Mouse (Mus musculus) NIH3T3 (cell line): ENCODE data around the gene Dnajc28.
"Not testable (repeated sequence)": the region's sequence is repeated elsewhere in the genome, so short reads cannot be mapped to it uniquely, and the experiment has no call there.

Source experiments
- DNase-seq: peaks from one replicate; pipeline ENCODE4 v3.0.0-alpha.2; 2012; ENCODE audit warnings: low read depth

The Dnajc28 gene

GRCm38 (mm10) chr16:91618511-91619501 lies at the start of gene Dnajc28:
Dnajc28 (minus strand) TSS chr16:91619026.
- DNase-seq = peak; percentile 74

GRCm38 (mm10) chr16:91663795-91664194 lies 45.0 kb upstream of the Dnajc28 start:
- DNase-seq = no peak

- DNase-seq = no peak
Observed at GRCm38 (mm10) chr16:91662336-91662735, 43.5 kb upstream of the Dnajc28 start.

GRCm38 (mm10) chr16:91661397-91661796 lies 42.6 kb upstream of the Dnajc28 start:
- no peak for DNase-seq

- no peak for DNase-seq
Observed at GRCm38 (mm10) chr16:91659798-91660197, 41.0 kb upstream of the Dnajc28 start.

GRCm38 (mm10) chr16:91658471-91658870 lies 39.6 kb upstream of the Dnajc28 start:
- no peak for DNase-seq

- no peak for DNase-seq
Observed at GRCm38 (mm10) chr16:91657285-91657684, 38.5 kb upstream of the Dnajc28 start.

- no peak for DNase-seq
Observed at GRCm38 (mm10) chr16:91655285-91655684, 36.5 kb upstream of the Dnajc28 start.

- DNase-seq = no peak
Observed at GRCm38 (mm10) chr16:91652191-91652590, 33.4 kb upstream of the Dnajc28 start.

- no peak for DNase-seq
Observed at GRCm38 (mm10) chr16:91649781-91650180, 31.0 kb upstream of the Dnajc28 start.

GRCm38 (mm10) chr16:91649246-91649645 lies 30.4 kb upstream of the Dnajc28 start:
- no peak for DNase-seq

GRCm38 (mm10) chr16:91648220-91648550 lies 29.4 kb upstream of the Dnajc28 start:
- peak; percentile 82 for DNase-seq

GRCm38 (mm10) chr16:91647461-91648219 lies 28.8 kb upstream of the Dnajc28 start, which contains the start of gene Son:
Son (plus strand) TSS chr16:91647506.
- DNase-seq = peak; percentile 96

- peak; percentile 91 for DNase-seq
Observed at GRCm38 (mm10) chr16:91646681-91647419, 28.0 kb upstream of the Dnajc28 start, which contains the start of gene Gart. Gart (minus strand) TSS chr16:91646952.

- peak; percentile 65 for DNase-seq
Observed at GRCm38 (mm10) chr16:91645995-91646602, 27.3 kb upstream of the Dnajc28 start.

- DNase-seq = not testable (repeated sequence)
Observed at GRCm38 (mm10) chr16:91645420-91645819, 26.6 kb upstream of the Dnajc28 start.

- DNase-seq = no peak
Observed at GRCm38 (mm10) chr16:91644901-91645300, 26.1 kb upstream of the Dnajc28 start.

GRCm38 (mm10) chr16:91640171-91640570 lies 21.3 kb upstream of the Dnajc28 start:
- no peak for DNase-seq

- no peak for DNase-seq
Observed at GRCm38 (mm10) chr16:91639636-91640035, 20.8 kb upstream of the Dnajc28 start.

GRCm38 (mm10) chr16:91639161-91639560 lies 20.3 kb upstream of the Dnajc28 start:
- DNase-seq = no peak

GRCm38 (mm10) chr16:91633641-91634040 lies 14.8 kb upstream of the Dnajc28 start:
- no peak for DNase-seq

- no peak for DNase-seq
Observed at GRCm38 (mm10) chr16:91632940-91633339, 14.1 kb upstream of the Dnajc28 start.
